Mouse (Mus musculus) ES-Bruce4 (cell line): Measurements from ENCODE around the gene E130208F15Rik.

Source experiments
- CTCF ChIP-seq: IDR thresholded peaks from one replicate; pipeline ENCODE4 v1.8.1; 2011; ENCODE audit warnings: low read depth, low read length
- EP300 ChIP-seq: IDR thresholded peaks from 2 replicates; pipeline ENCODE4 v1.6.1; 2011; ENCODE audit warnings: low read depth, low read length; ENCODE audit not compliant: insufficient read depth
- POLR2A ChIP-seq: IDR thresholded peaks from one replicate; pipeline ENCODE4 v1.8.1; 2011; ENCODE audit warnings: low read length; ENCODE audit not compliant: insufficient read depth

- TF ChIP-seq CTCF (no peak), POLR2A (no peak), EP300 (no peak)
Measured at GRCm38 (mm10) chr7:30310136-30310535, 11.4 kb upstream of the E130208F15Rik start.
